In genomic region chr6:122659567-122659966, GRCm38 (mm10) we compare ENCODE assay signal across 12 mouse cellular contexts. TPM values are rescaled to one million over a fixed set of nuclear protein-coding genes. Genes with fewer than 3 reads are reported as not detected.
DNase-seq lines count a peak whose midpoint lies in the region; ATAC-seq lines count a peak whose summit lies in the region.
"Had no signal": no experiment of that assay in that cellular context is flagged by ENCODE, and none has a peak within 500 bp of the region (broad histone marks: within the 10 kb centered on the region; RNA-seq: fewer than 3 reads in every experiment).

No protein-coding gene starts in this region.

- H3K4me3 ChIP-seq in hindbrain, embryonic 10.5 days = no peak overlapping the region
- H3K4me3 ChIP-seq in hindbrain, embryonic 13.5 days = no peak overlapping the region
- H3K4me3 ChIP-seq: megakaryocyte, embryonic 14.5 days had no signal

- H3K9ac ChIP-seq in hindbrain, embryonic 13.5 days = no peak overlapping the region

- no peaks in the 10 kb centered on the region for H3K9me3 ChIP-seq in hindbrain, embryonic 10.5 days
- H3K9me3 ChIP-seq in hindbrain, embryonic 13.5 days = no peaks in the 10 kb centered on the region
- H3K9me3 ChIP-seq: megakaryocyte, embryonic 14.5 days had no signal

- DNase-seq in hindbrain, embryonic 10.5 days (ENCODE audit: low spot score) = peak; percentile 27
- DNase-seq in urinary bladder, postnatal 14 days (ENCODE audit: low spot score) = peak; percentile 13
- DNase-seq in urinary bladder, postnatal 10 days (ENCODE audit: low spot score) = no peak
- DNase-seq in cerebellum, postnatal 14 days = no peak
- DNase-seq in right cerebral cortex, postnatal 36 days (ENCODE audit: low spot score in 2 of 2) = no peak
- DNase-seq: cerebellum, postnatal 10 days had no signal

- H3K4me1 ChIP-seq in hindbrain, embryonic 10.5 days (replicated peaks) = 0 out of 2 replicates have a peak, but pooled peaks cover 3% of the 10 kb centered on the region
- 0 out of 2 replicates have a peak, but pooled peaks cover 7% of the 10 kb centered on the region for H3K4me1 ChIP-seq in hindbrain, embryonic 13.5 days (replicated peaks)

- 19% methylated on average over 7 of the region's 7 CpGs for WGBS in hindbrain, embryonic 10.5 days
- 23% methylated on average over 7 of the region's 7 CpGs for WGBS in hindbrain, embryonic 13.5 days

- no peaks in the 10 kb centered on the region for H3K36me3 ChIP-seq in hindbrain, embryonic 10.5 days
- no peaks in the 10 kb centered on the region for H3K36me3 ChIP-seq in hindbrain, embryonic 13.5 days

- no peak overlapping the region for H3K27ac ChIP-seq in hindbrain, embryonic 10.5 days
- no peak overlapping the region for H3K27ac ChIP-seq in hindbrain, embryonic 13.5 days

- ATAC-seq in hindbrain, embryonic 13.5 days (ENCODE audit: low FRiP score) = no peak
- peak; percentile 54 for ATAC-seq in granulocyte monocyte progenitor cell, adult 5-6 weeks (replicated peaks; ENCODE audit: poor library complexity, severe bottlenecking)
- ATAC-seq in activated CD4-positive, CD25-positive, alpha-beta regulatory T cell, adult 4 months = no peak

- H3K4me2 ChIP-seq in hindbrain, embryonic 13.5 days = no peak overlapping the region

- peaks cover 27% of the 10 kb centered on the region for H3K27me3 ChIP-seq in hindbrain, embryonic 10.5 days (ENCODE audit: insufficient read depth, poor library complexity, severe bottlenecking)
- peaks cover 29% of the 10 kb centered on the region for H3K27me3 ChIP-seq in hindbrain, embryonic 13.5 days

RNA-seq across cellular contexts. Expression of gene Dppa3, which starts 33.4 kb away (rescaled TPM):
- polyA plus RNA-seq in hindbrain, embryonic 10.5 days (2016; fragmentation: Nextera tagmentation; extraction: Ambion mirVana) = not detected in 2 replicates
- polyA plus RNA-seq in hindbrain, embryonic 13.5 days (2015; fragmentation: Nextera tagmentation; extraction: Ambion mirVana) = not detected in 2 replicates
- total RNA-seq in granulocyte monocyte progenitor cell, adult 5-6 weeks (2014; fragmentation: Nextera tagmentation) = not detected in 2 replicates
- total RNA-seq in granulocyte monocyte progenitor cell, adult 5-6 weeks (2017) = not detected in 2 replicates
- polyA plus RNA-seq in activated CD4-positive, CD25-positive, alpha-beta regulatory T cell, adult 4 months (2017; shearing (Covaris generic)) = not detected
- total RNA-seq: layer of hippocampus, postnatal 25 days had no signal
- polyA plus RNA-seq: gonadal fat pad, adult 2 months had no signal

RNA-seq across cellular contexts. Expression of gene Nanog, which starts 47.7 kb away (rescaled TPM):
- 0.12 and 0.24 TPM in 2 replicates for polyA plus RNA-seq in hindbrain, embryonic 10.5 days (2016; fragmentation: Nextera tagmentation; extraction: Ambion mirVana)
- 0.21 and 0.22 TPM in 2 replicates for polyA plus RNA-seq in hindbrain, embryonic 13.5 days (2015; fragmentation: Nextera tagmentation; extraction: Ambion mirVana)
- total RNA-seq in granulocyte monocyte progenitor cell, adult 5-6 weeks (2014; fragmentation: Nextera tagmentation) = not detected in 2 replicates
- not detected in 2 replicates for total RNA-seq in granulocyte monocyte progenitor cell, adult 5-6 weeks (2017)
- under 1 TPM in 1 of 2 experiments, not detected in 1; 0.22 TPM for polyA plus RNA-seq in activated CD4-positive, CD25-positive, alpha-beta regulatory T cell, adult 4 months (2017; shearing (Covaris generic))
- total RNA-seq: layer of hippocampus, postnatal 25 days had no signal

RNA-seq across cellular contexts. Expression of gene Gdf3, which starts 49.7 kb away (rescaled TPM):
- 0.24 TPM in 1 of 2 replicates, not detected in the other for polyA plus RNA-seq in hindbrain, embryonic 10.5 days (2016; fragmentation: Nextera tagmentation; extraction: Ambion mirVana)
- 0.08 TPM in 1 of 2 replicates, not detected in the other for polyA plus RNA-seq in hindbrain, embryonic 13.5 days (2015; fragmentation: Nextera tagmentation; extraction: Ambion mirVana)
- total RNA-seq in granulocyte monocyte progenitor cell, adult 5-6 weeks (2014; fragmentation: Nextera tagmentation) = 3.5 and 3.8 TPM in 2 replicates
- total RNA-seq in granulocyte monocyte progenitor cell, adult 5-6 weeks (2017) = 5.1 and 6.1 TPM in 2 replicates
- polyA plus RNA-seq in activated CD4-positive, CD25-positive, alpha-beta regulatory T cell, adult 4 months (2017; shearing (Covaris generic)) = under 1 TPM; 0.20 to 0.37 TPM
- total RNA-seq: layer of hippocampus, postnatal 25 days had no signal

RNA-seq across cellular contexts. Expression of gene Apobec1, which starts 57.3 kb away (rescaled TPM):
- polyA plus RNA-seq in hindbrain, embryonic 10.5 days (2016; fragmentation: Nextera tagmentation; extraction: Ambion mirVana) = 1.1 and 2.1 TPM in 2 replicates
- 1.5 and 2.5 TPM in 2 replicates for polyA plus RNA-seq in hindbrain, embryonic 13.5 days (2015; fragmentation: Nextera tagmentation; extraction: Ambion mirVana)
- total RNA-seq in granulocyte monocyte progenitor cell, adult 5-6 weeks (2014; fragmentation: Nextera tagmentation) = 17.0 and 28.1 TPM in 2 replicates
- total RNA-seq in granulocyte monocyte progenitor cell, adult 5-6 weeks (2017) = 11.9 and 15.3 TPM in 2 replicates
- 10 to 100 TPM; 24.5 to 28.7 TPM for polyA plus RNA-seq in activated CD4-positive, CD25-positive, alpha-beta regulatory T cell, adult 4 months (2017; shearing (Covaris generic))

Comparison
In these comparisons a context has a peak if more than half of its experiments do, and no peak if none do; other contexts are left out.
1. DNase-seq: peak in hindbrain, embryonic 10.5 days (single experiment) and urinary bladder, postnatal 14 days (single experiment); none in urinary bladder, postnatal 10 days (single experiment), cerebellum, postnatal 14 days (0 of 2) and right cerebral cortex, postnatal 36 days (0 of 2).